Mouse (Mus musculus): ENCODE measurements around the gene Sema4f. TPM values are rescaled to one million over a fixed set of nuclear protein-coding genes. Genes with fewer than 3 reads are reported as not detected.

Gene Sema4f
- polyA plus RNA-seq (2016; fragmentation: Nextera tagmentation; extraction: Ambion mirVana) = 0.09 and 0.30 TPM in 2 replicates

DNA sequence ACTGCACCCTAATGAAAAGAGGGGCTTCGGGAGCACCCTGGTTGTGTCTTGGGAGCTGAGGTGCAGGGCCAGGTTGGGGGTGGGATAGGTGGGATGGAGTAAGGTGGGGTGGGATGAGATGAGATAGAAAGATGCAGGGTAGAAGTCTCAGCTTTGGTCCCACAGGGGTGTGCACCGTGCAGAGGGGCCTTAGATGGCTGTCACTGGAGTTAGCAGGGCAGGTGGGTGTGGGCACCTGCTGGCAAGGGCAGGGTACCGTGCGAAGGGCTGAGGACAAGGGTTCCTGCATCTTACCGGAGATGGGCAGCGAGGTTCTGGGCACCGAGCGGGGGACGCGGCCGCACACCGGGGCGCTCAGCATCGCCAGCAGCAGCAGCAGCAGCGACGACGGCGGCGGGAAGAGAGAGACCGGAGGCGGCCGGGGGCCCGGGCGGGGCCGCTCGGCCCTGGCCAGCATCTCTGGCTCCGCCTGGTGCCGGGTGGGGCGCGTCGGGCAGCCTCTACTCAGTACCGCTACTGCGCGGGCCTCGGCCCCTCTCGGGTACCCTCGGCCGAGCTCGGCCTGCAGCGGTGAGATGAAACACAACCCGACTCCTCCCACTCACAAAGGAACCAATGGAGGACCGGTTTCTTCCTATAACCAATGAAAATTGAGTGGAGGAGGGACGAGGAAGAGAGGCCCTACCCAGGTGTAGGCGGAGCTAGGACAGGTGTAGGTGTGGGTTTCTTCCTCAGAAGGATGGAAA is at the start of gene Sema4f:
Gene Sema4f, minus strand, starts transcription at position 603 of the 746 bp plus-strand sequence.
- Histone ChIP-seq H3K36me3 (no peaks in the 10 kb centered on the region), H3K27ac (peak within 1 kb of the TSS; percentile 33; the same call in 1 of the 2 replicates), H3K4me1 (peaks cover 7% of the 10 kb centered on the region; the same call in 1 of the 2 replicates), H3K27me3 (ENCODE audit: insufficient read depth, poor library complexity, severe bottlenecking) (peaks cover 68% of the 10 kb centered on the region), H3K4me3 (peak within 1 kb of the TSS; percentile 63), H3K9me3 (no peaks in the 10 kb centered on the region)
- DNase-seq (ENCODE audit: low spot score) = no peak
- WGBS = 3% methylated on average over 44 of the region's 44 CpGs

DNA sequence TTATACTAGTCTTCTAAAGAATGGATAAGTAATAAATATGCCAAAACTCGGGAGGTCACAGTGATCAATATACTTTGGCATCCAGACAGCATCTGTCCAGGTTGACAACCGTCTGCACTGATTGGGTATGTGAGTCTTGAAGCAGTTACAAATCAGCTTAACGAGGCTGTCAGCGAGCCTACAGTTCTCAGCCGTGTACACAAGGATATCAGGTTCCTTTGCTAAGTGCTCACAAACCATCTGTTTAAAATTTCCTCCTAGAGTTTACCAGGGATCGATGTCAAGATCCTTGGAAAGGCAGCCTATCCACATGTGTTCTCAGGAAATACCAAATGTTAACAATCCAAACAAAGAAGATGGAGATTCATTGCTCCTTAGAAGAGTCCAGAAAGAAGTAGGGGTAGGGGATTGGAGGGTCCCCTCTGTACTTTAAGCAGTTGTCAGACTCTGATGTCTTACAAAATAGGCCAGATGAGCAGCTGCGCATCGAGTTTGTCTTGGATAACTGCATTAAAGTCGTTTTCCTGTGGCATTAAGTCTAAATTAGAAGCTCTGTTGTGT is 47.9 kb upstream of the Sema4f start:
- no peak overlapping the region for H3K27ac ChIP-seq
- WGBS = 38% methylated on average over 9 of the region's 9 CpGs
- DNase-seq (ENCODE audit: low spot score) = no peak
- no peak overlapping the region for H3K4me3 ChIP-seq
- no peaks in the 10 kb centered on the region for H3K36me3 ChIP-seq
- H3K9me3 ChIP-seq = no peaks in the 10 kb centered on the region
- H3K27me3 ChIP-seq (ENCODE audit: insufficient read depth, poor library complexity, severe bottlenecking) = peaks cover 8% of the 10 kb centered on the region; the same call in 1 of the 2 replicates
- no peaks in the 10 kb centered on the region for H3K4me1 ChIP-seq

DNA sequence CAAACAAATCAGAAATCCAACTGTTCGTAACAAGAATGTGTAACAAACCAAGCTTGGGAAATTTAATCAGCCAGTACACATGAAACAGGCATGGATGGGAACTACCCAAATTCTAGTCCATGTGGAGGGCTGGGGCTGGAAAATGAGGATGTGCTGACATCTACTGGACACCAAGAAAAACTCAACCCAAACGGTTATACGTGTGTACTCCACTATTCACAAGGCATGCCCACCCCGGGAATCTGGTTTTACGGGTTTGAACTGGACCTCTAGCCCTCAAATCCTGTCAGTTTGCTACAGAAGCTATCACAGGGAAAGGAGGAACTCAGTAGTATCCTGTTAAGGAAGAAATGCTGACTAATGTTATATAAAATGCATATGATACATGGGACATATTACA is 31.5 kb upstream of the Sema4f start:
- Histone ChIP-seq H3K27ac (no peak overlapping the region), H3K4me1 (no peaks in the 10 kb centered on the region), H3K4me3 (no peak overlapping the region), H3K27me3 (ENCODE audit: insufficient read depth, poor library complexity, severe bottlenecking) (peaks cover 8% of the 10 kb centered on the region), H3K9me3 (no peaks in the 10 kb centered on the region), H3K36me3 (no peaks in the 10 kb centered on the region)
- 14% methylated on average over 5 of the region's 5 CpGs for WGBS
- no peak for DNase-seq (ENCODE audit: low spot score)

DNA sequence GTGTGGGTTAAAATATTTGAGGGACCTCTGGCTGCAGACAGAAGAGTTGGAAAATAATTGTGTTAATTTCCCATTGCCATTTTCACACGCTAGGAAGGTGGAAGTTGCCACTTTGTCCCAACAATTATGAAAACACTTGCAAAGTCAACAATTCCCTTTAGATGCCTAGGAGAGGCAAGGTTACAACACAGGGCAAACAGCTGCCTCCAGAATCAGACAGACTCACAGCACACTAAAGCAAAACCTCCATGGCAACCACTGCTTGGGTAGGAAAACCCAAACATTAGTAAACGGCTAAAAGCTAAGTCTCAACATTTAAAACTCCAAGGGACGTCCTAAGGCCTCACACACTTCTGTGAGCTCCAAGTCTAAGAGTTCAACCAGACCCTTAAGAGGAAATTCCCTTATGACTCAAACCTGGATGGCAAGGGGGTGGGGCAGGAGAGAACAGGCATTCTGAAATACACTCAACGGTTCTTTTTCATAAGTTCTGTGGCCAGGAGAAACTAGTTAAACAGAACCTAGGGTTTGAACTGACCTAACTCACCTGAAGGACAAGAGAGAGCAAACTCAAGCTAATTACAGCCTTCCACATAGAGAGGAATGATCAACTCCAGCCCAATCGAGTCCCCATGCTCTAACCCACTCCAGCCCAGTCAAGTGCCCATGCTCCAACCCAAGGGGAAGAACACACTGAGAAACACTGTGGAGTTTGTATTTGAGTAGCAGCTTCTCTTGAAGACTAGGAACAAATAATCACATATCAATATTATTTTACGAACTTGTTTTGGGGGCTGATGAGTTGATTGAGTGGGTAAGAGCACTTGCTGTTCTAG is 29.9 kb upstream of the Sema4f start:
- no peak for DNase-seq (ENCODE audit: low spot score)
- H3K4me1 ChIP-seq = no peaks in the 10 kb centered on the region
- H3K9me3 ChIP-seq = no peaks in the 10 kb centered on the region
- H3K27ac ChIP-seq = no peak overlapping the region
- no peak overlapping the region for H3K4me3 ChIP-seq
- peaks cover 10% of the 10 kb centered on the region for H3K27me3 ChIP-seq (ENCODE audit: insufficient read depth, poor library complexity, severe bottlenecking)
- 72% methylated on average over 6 of the region's 6 CpGs for WGBS
- H3K36me3 ChIP-seq = no peaks in the 10 kb centered on the region

DNA sequence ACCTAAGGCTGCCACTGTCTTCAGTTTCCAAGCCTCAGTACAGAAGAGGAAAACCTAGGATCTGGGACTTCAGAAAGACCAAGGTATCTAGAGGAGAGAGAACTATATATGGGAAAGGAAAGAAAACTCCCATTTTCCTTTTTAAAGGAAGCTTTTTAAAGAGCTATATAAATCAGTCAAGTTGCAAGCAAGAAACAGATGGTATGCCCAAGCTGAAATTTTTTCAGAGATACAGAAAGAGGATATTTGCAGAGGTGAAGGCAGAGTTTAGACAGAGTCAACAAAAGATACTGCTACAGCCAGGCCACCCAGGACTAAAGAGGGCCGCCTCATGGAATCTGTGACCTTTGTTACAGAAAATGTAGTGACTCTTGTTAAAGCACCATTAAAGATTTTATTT is 22.1 kb upstream of the Sema4f start:
- DNase-seq (ENCODE audit: low spot score) = no peak
- no peaks in the 10 kb centered on the region for H3K9me3 ChIP-seq
- no peak overlapping the region for H3K4me3 ChIP-seq
- H3K36me3 ChIP-seq = no peaks in the 10 kb centered on the region
- H3K4me1 ChIP-seq = no peaks in the 10 kb centered on the region
- H3K27ac ChIP-seq = no peak overlapping the region
- 0 out of 2 replicates have a peak, but pooled peaks cover 4% of the 10 kb centered on the region for H3K27me3 ChIP-seq (ENCODE audit: insufficient read depth, poor library complexity, severe bottlenecking)
- WGBS = 74% methylated on average over 1 of the region's 1 CpGs

DNA sequence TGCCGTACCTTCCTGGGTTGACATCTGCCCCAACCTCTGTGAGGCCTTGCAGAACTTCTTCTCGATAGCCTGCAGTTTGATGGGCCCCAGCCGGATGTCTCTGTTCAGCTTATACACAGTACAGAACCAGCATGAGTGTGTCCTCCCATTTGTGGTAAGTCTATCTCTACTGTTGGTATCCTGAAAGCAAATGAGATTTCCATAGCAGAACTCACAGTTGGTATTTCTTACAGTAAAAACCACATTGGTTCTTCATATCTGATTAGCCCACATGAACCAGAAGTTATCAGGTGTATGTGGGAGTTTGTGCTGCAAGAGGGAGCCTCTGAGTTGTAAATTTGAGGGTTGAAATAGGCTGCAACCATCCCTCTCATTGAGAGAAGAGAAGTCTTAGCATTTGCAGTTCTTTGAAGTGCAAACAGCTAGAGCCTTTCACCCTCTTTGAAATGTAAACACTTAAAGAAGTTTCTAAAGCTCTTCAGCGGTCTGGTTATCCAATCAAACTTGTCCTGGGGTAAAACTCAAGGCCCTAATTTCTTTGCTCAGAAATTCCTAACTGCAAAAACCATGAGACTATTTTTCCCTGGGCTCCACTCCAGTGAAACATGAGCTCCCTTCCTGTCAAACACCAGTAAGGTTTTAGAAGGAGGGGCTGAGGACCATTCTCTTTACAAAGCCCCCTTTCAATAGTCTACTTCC is 17.1 kb upstream of the Sema4f start:
- Histone ChIP-seq H3K4me1 (no peaks in the 10 kb centered on the region), H3K27me3 (ENCODE audit: insufficient read depth, poor library complexity, severe bottlenecking) (no peaks in the 10 kb centered on the region), H3K9me3 (no peaks in the 10 kb centered on the region), H3K36me3 (no peaks in the 10 kb centered on the region), H3K27ac (no peak overlapping the region), H3K4me3 (no peak overlapping the region)
- no peak for DNase-seq (ENCODE audit: low spot score)
- WGBS = 60% methylated on average over 4 of the region's 4 CpGs

DNA sequence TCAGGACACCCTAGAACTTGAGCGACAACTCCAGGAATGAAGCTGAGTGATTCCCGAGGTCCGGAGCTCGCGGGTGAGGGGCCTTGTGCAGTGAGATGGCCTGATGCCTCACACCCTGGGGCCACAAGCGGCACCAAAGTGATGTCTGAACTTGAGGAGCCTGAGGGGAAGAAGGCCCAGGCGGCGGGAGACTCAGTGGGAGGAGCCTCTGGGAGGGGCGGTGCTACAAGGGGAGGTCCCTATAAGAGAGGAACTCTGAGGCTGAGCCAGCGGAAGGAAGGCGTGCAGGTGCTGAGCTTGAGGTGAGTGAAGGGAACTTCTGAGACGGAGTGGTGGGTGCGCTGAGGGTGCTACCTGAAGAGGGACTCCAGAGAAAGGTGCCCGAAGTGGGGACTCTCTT is 7.1 kb upstream of the Sema4f start, which contains the start of gene M1ap:
Gene M1ap, plus strand, starts transcription at position 252 of the 400 bp plus-strand sequence.
- Histone ChIP-seq H3K27ac (no peak within 1 kb of the TSS), H3K4me3 (no peak within 1 kb of the TSS), H3K9me3 (peaks cover 2% of the 10 kb centered on the region; the same call in 1 of the 2 replicates), H3K36me3 (no peaks in the 10 kb centered on the region), H3K27me3 (ENCODE audit: insufficient read depth, poor library complexity, severe bottlenecking) (0 out of 2 replicates have a peak, but pooled peaks cover 13% of the 10 kb centered on the region), H3K4me1 (no peaks in the 10 kb centered on the region)
- DNase-seq (ENCODE audit: low spot score) = no peak
- 55% methylated on average over 14 of the region's 14 CpGs for WGBS

DNA sequence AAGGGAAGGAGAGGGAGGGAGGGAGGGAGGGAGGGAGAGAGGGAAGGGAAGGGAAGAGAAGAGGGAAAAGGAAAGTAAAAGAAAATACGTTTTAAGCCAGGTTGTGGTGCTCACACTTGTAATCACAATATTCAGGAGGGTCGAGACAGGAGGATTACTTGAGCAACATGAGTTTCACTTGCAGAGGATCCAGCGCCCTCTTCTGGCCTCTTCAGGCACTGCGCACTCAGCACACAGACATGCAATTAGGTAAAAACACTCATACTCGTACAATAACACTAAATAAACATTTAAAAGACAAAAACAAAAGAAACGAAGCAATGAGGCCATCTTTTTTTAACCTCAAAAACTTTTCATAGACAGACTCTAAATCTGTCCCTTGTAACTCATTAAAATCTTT is 6.2 kb upstream of the Sema4f start:
- no peak for DNase-seq (ENCODE audit: low spot score)
- H3K36me3 ChIP-seq = no peaks in the 10 kb centered on the region
- no peak overlapping the region for H3K27ac ChIP-seq
- 44% methylated on average over 6 of the region's 6 CpGs for WGBS
- H3K9me3 ChIP-seq = peaks cover 2% of the 10 kb centered on the region; the same call in 1 of the 2 replicates
- H3K27me3 ChIP-seq (ENCODE audit: insufficient read depth, poor library complexity, severe bottlenecking) = peaks cover 19% of the 10 kb centered on the region
- no peak overlapping the region for H3K4me3 ChIP-seq
- no peaks in the 10 kb centered on the region for H3K4me1 ChIP-seq

DNA sequence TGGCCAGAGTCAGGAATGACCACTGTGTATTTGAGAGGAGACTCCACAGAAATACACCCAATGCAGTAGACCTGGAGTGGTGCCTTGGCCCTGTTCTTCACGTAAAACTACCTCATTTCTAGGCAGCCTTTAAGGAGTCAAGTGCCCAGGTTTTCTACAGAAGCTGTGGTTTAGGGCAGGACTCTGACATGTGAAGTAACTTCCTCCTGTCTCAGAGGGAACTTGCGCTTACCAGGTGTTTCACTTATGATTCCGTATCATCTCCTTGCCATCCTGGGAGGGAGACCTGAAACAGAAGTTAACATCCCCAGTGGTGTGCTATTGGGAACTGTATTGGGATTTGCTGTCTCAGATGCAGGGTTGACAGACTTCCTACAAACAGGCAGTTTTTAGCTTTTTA is 1.2 kb upstream of the Sema4f start:
- Histone ChIP-seq H3K4me3 (no peak overlapping the region), H3K27me3 (ENCODE audit: insufficient read depth, poor library complexity, severe bottlenecking) (peaks cover 54% of the 10 kb centered on the region), H3K4me1 (peaks cover 7% of the 10 kb centered on the region; the same call in 1 of the 2 replicates), H3K36me3 (no peaks in the 10 kb centered on the region), H3K9me3 (no peaks in the 10 kb centered on the region), H3K27ac (no peak overlapping the region)
- DNase-seq (ENCODE audit: low spot score) = no peak
- whole genome bisulfite sequencing = 48% methylated on average over 3 of the region's 3 CpGs

DNA sequence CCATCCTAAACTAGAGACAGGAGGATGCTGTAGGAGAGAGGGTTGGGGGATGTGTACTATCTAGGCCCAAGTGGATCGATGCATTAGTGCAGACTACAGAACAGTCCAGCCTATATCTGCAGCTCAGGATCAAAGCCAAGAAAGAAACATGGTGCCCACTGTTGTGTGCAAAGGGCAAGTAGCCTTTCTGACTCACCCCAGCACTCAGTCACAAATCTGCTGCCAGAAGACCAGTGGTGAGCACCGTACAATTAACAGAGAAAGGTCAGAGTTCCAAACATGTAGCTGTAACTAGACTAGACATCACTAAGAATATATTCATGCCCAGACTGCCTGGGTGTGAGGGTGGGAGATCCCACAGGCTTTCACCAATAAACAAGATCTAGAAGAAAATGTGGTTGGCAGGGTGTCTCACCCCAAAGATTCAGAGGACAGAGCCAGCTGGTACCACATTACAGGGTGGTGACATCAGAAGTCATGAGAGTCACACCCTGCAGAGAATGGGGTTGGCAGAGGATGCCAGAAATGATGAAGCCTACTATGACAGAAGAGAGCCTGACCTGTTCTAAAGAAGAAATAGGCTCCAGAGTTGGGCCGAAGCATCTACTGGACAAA is 4.8 kb downstream of the Sema4f start:
- H3K36me3 ChIP-seq = no peaks in the 10 kb centered on the region
- no peak overlapping the region for H3K27ac ChIP-seq
- peaks cover 7% of the 10 kb centered on the region; the same call in 1 of the 2 replicates for H3K4me1 ChIP-seq
- H3K27me3 ChIP-seq (ENCODE audit: insufficient read depth, poor library complexity, severe bottlenecking) = peaks cover 81% of the 10 kb centered on the region
- no peak for DNase-seq (ENCODE audit: low spot score)
- no peak overlapping the region for H3K4me3 ChIP-seq
- H3K9me3 ChIP-seq = no peaks in the 10 kb centered on the region
- WGBS = 89% methylated on average over 3 of the region's 3 CpGs

DNA sequence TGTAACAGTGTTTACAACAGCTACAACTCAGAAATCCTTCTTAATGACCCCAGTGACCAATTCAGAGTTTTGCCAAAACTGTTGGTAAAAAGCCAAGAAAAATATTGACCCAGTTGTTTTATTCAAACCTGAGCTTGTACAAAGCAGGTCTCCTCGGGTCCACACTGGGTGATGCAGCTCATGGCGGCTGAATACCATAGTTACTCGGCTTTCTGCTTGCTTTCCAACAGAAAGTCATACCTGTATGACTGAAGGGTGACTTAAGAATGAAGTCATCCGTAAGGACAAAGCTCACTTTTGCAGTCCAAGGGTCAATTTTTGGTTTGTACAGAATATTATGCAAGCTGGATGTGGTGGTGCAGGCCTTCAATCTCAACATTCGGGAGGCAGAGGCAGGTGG is 12.0 kb downstream of the Sema4f start:
- H3K36me3 ChIP-seq = no peaks in the 10 kb centered on the region
- H3K4me1 ChIP-seq = no peaks in the 10 kb centered on the region
- H3K27ac ChIP-seq = no peak overlapping the region
- peaks cover 30% of the 10 kb centered on the region for H3K27me3 ChIP-seq (ENCODE audit: insufficient read depth, poor library complexity, severe bottlenecking)
- 64% methylated on average over 5 of the region's 5 CpGs for WGBS
- H3K9me3 ChIP-seq = no peaks in the 10 kb centered on the region
- no peak for DNase-seq (ENCODE audit: low spot score)
- H3K4me3 ChIP-seq = no peak overlapping the region

DNA sequence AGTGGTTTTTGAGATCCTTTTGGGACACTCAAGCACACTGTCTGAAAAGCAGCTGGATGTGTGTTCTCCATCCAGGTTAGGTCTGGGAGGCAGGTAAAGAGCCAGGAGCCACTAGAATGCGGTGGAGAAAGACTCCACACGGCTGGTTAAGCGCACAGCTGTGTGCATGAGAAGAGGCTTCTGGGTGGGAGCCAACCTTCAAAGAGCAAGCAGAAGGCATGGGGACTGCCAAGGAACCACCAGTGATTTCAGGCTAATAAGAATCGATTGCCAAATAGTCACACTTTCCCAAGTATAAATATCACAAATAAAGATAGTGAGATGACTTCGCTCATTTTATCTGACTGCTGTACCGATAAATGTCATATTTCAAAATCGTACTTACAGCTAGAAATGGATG is 13.0 kb downstream of the Sema4f start:
- H3K27ac ChIP-seq = no peak overlapping the region
- H3K36me3 ChIP-seq = no peaks in the 10 kb centered on the region
- 85% methylated on average over 7 of the region's 7 CpGs for WGBS
- DNase-seq (ENCODE audit: low spot score) = no peak
- no peaks in the 10 kb centered on the region for H3K9me3 ChIP-seq
- no peaks in the 10 kb centered on the region for H3K4me1 ChIP-seq
- H3K27me3 ChIP-seq (ENCODE audit: insufficient read depth, poor library complexity, severe bottlenecking) = peaks cover 30% of the 10 kb centered on the region
- no peak overlapping the region for H3K4me3 ChIP-seq

Data from heart, embryonic 10.5 days (tissue).